Comparison of ENCODE assay signal across 14 mouse cellular contexts in genomic region chr16:57389566-57390251, GRCm38 (mm10). TPM values are rescaled to one million over a fixed set of nuclear protein-coding genes. Genes with fewer than 3 reads are reported as not detected.
DNase-seq lines count a peak whose midpoint lies in the region; ATAC-seq and TF ChIP-seq lines count a peak whose summit lies in the region.
"Had no signal": no experiment of that assay in that cellular context is flagged by ENCODE, and none has a peak within 500 bp of the region (broad histone marks: within the 10 kb centered on the region; RNA-seq: fewer than 3 reads in every experiment).

No protein-coding gene starts in this region.

- H3K4me1 ChIP-seq in limb, embryonic 14.5 days (ENCODE audit: control insufficient read depth, insufficient read depth, low read length), result peaks cover 16% of the 10 kb centered on the region
- H3K4me1 ChIP-seq in limb, embryonic 10.5 days, result peaks cover 17% of the 10 kb centered on the region
- peaks cover 5% of the 10 kb centered on the region for H3K4me1 ChIP-seq in embryonic fibroblast, embryonic 13.5 days (ENCODE audit: control insufficient read depth, insufficient read depth, low read length)
- H3K4me1 ChIP-seq in neural tube, embryonic 15.5 days, result 0 out of 2 replicates have a peak, but pooled peaks cover 3% of the 10 kb centered on the region
- H3K4me1 ChIP-seq: embryonic facial prominence, embryonic 12.5 days; hindbrain, embryonic 12.5 days; liver, embryonic 12.5 days had no signal

- no peak overlapping the region for H3K4me2 ChIP-seq in limb, embryonic 14.5 days (replicated peaks; ENCODE audit: low read depth, low read length, severe bottlenecking)
- no peak overlapping the region for H3K4me2 ChIP-seq in neural tube, embryonic 15.5 days
- H3K4me2 ChIP-seq: embryonic facial prominence, embryonic 12.5 days; hindbrain, embryonic 12.5 days; kidney, embryonic 15.5 days; liver, embryonic 12.5 days had no signal

- WGBS in limb, embryonic 14.5 days, result 87% methylated on average over 15 of the region's 15 CpGs
- 94% methylated on average over 15 of the region's 15 CpGs for WGBS in limb, embryonic 10.5 days
- 91% methylated on average over 15 of the region's 15 CpGs for WGBS in neural tube, embryonic 15.5 days

- no peak for TF ChIP-seq POLR2A in limb, embryonic 14.5 days (IDR thresholded peaks at IDR 0.05; ENCODE audit: borderline replicate concordance, extremely low read depth, insufficient read depth, insufficient read length)
- TF ChIP-seq POLR2A in embryonic fibroblast, embryonic 13.5 days (IDR thresholded peaks at IDR 0.05; ENCODE audit: low read depth, low read length), result no peak

- no peak for TF ChIP-seq CTCF in embryonic fibroblast, embryonic 13.5 days (IDR thresholded peaks at IDR 0.05; ENCODE audit: borderline replicate concordance, insufficient read depth, low read length)

- no peak for DNase-seq in limb, embryonic 14.5 days (ENCODE audit: low spot score)
- no peak for DNase-seq in limb, embryonic 10.5 days (ENCODE audit: low spot score)
- peak; percentile 87 for DNase-seq in layer of hippocampus, adult 9-11 months
- peak; percentile 57 to 84 for DNase-seq in right cerebral cortex, postnatal 10 days (ENCODE audit: low spot score in 2 of 2)
- no peak for DNase-seq in adipocyte (ENCODE audit: low spot score)
- DNase-seq in yolk sac, embryonic 10.5 days (ENCODE audit: low spot score), result no peak
- DNase-seq: cerebellum, adult 18-20 months had no signal

- no peak overlapping the region for H3K4me3 ChIP-seq in limb, embryonic 14.5 days (replicated peaks; ENCODE audit: low read length)
- no peak overlapping the region for H3K4me3 ChIP-seq in limb, embryonic 10.5 days
- no peak overlapping the region for H3K4me3 ChIP-seq in embryonic fibroblast, embryonic 13.5 days (ENCODE audit: insufficient read depth, low read length)
- no peak overlapping the region for H3K4me3 ChIP-seq in neural tube, embryonic 15.5 days (replicated peaks)
- H3K4me3 ChIP-seq: embryonic facial prominence, embryonic 12.5 days; hindbrain, embryonic 12.5 days; kidney, embryonic 15.5 days; liver, embryonic 12.5 days had no signal

- no peaks in the 10 kb centered on the region for H3K9me3 ChIP-seq in limb, embryonic 14.5 days (ENCODE audit: control insufficient read depth, low read length)
- H3K9me3 ChIP-seq in limb, embryonic 10.5 days (replicated peaks), result no peaks in the 10 kb centered on the region
- no peaks in the 10 kb centered on the region for H3K9me3 ChIP-seq in neural tube, embryonic 15.5 days (replicated peaks)
- H3K9me3 ChIP-seq: embryonic facial prominence, embryonic 12.5 days; hindbrain, embryonic 12.5 days; kidney, embryonic 15.5 days; liver, embryonic 12.5 days had no signal

- 0 out of 2 replicates have a peak overlapping the region, but pooled peaks have one; percentile 5 for H3K27ac ChIP-seq in limb, embryonic 14.5 days (replicated peaks; ENCODE audit: low read depth, low read length)
- no peak overlapping the region for H3K27ac ChIP-seq in limb, embryonic 10.5 days
- H3K27ac ChIP-seq in embryonic fibroblast, embryonic 13.5 days (ENCODE audit: insufficient read depth, low read length), result peak overlapping the region; percentile 88
- H3K27ac ChIP-seq in neural tube, embryonic 15.5 days (replicated peaks), result no peak overlapping the region
- H3K27ac ChIP-seq: embryonic facial prominence, embryonic 12.5 days; hindbrain, embryonic 12.5 days; kidney, embryonic 15.5 days; liver, embryonic 12.5 days had no signal

- no peaks in the 10 kb centered on the region for H3K27me3 ChIP-seq in limb, embryonic 14.5 days (ENCODE audit: control insufficient read depth, insufficient read depth, low read length)
- no peaks in the 10 kb centered on the region for H3K27me3 ChIP-seq in limb, embryonic 10.5 days (ENCODE audit: low read depth, poor library complexity, severe bottlenecking)
- no peaks in the 10 kb centered on the region for H3K27me3 ChIP-seq in neural tube, embryonic 15.5 days (replicated peaks)
- H3K27me3 ChIP-seq: embryonic facial prominence, embryonic 12.5 days; hindbrain, embryonic 12.5 days; kidney, embryonic 15.5 days; liver, embryonic 12.5 days had no signal

- no peaks in the 10 kb centered on the region for H3K36me3 ChIP-seq in limb, embryonic 14.5 days (ENCODE audit: control insufficient read depth, insufficient read depth, low read length)
- H3K36me3 ChIP-seq in limb, embryonic 10.5 days, result no peaks in the 10 kb centered on the region
- H3K36me3 ChIP-seq in neural tube, embryonic 15.5 days, result no peaks in the 10 kb centered on the region
- H3K36me3 ChIP-seq: embryonic facial prominence, embryonic 12.5 days; hindbrain, embryonic 12.5 days; kidney, embryonic 15.5 days; liver, embryonic 12.5 days had no signal

- no peak for ATAC-seq in limb, embryonic 14.5 days (ENCODE audit: low FRiP score, low read depth)
- ATAC-seq in neural tube, embryonic 15.5 days (ENCODE audit: low FRiP score), result no peak
- ATAC-seq: activated CD4-positive, CD25-positive, alpha-beta regulatory T cell, adult 4 months; liver, embryonic 12.5 days had no signal

- H3K9ac ChIP-seq in limb, embryonic 14.5 days (ENCODE audit: low read depth, low read length, severe bottlenecking), result no peak overlapping the region
- H3K9ac ChIP-seq in neural tube, embryonic 15.5 days (replicated peaks), result no peak overlapping the region
- H3K9ac ChIP-seq: embryonic facial prominence, embryonic 12.5 days; hindbrain, embryonic 12.5 days; kidney, embryonic 15.5 days; liver, embryonic 12.5 days had no signal

RNA-seq across cellular contexts. Expression of gene Filip1l, which starts 36.8 kb away (rescaled TPM):
- 21.4 and 30.3 TPM in 2 replicates for polyA plus RNA-seq in limb, embryonic 14.5 days (2012; rRNA removed)
- 43.9 and 50.6 TPM in 2 replicates for polyA plus RNA-seq in limb, embryonic 14.5 days (2014; fragmentation: Nextera tagmentation; extraction: Ambion mirVana)
- 10.7 and 14.4 TPM in 2 replicates for polyA plus RNA-seq in limb, embryonic 10.5 days (2016; fragmentation: Nextera tagmentation; extraction: Ambion mirVana)
- 138 and 223 TPM in 2 replicates for polyA plus RNA-seq in embryonic fibroblast, embryonic 13.5 days (2011; ENCODE audit: insufficient read length, low read depth, missing spikeins)
- 3.3 and 7.8 TPM in 2 replicates for polyA plus RNA-seq in neural tube, embryonic 15.5 days (2015; fragmentation: Nextera tagmentation; extraction: Ambion mirVana)

Comparison
In these comparisons a context has a peak if more than half of its experiments do, and no peak if none do; other contexts are left out.
1. H3K27ac ChIP-seq: peak in limb, embryonic 14.5 days (single experiment) and embryonic fibroblast, embryonic 13.5 days (single experiment); none in limb, embryonic 10.5 days (single experiment) and neural tube, embryonic 15.5 days (single experiment).
2. DNase-seq: peak in layer of hippocampus, adult 9-11 months (single experiment) and right cerebral cortex, postnatal 10 days (2 of 2); none in limb, embryonic 14.5 days (single experiment), limb, embryonic 10.5 days (single experiment), adipocyte (single experiment) and yolk sac, embryonic 10.5 days (single experiment).